Mouse (Mus musculus): ENCODE measurements around the gene Ccer2.
A peak's percentile ranks its signal among the peaks of the same experiment; 100 is the strongest.

Ccer2 gene

DNA sequence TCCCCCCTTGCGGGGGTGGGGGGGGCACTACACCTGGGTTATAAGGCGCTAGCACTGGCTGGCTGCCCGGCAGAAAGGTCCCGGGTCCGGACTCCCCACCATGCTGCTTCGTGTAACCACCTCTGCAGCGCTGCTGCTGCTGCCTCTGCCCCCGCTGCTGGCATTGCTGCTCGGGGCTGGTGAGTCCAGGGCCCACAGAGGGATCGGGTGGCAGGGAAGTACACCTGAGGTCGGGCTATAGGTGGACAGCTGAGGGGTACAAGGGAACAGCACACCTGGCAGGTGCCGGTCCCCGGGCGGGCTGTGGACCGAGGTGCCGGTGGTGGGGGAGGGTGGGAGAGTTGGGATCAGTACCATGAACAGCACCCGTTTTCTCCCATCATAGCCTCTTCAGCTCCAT, at the start of gene Ccer2:
Gene Ccer2, plus strand, starts transcription at position 96 of the 400 bp plus-strand sequence.
- no peak for DNase-seq (ENCODE audit: low spot score)

DNA sequence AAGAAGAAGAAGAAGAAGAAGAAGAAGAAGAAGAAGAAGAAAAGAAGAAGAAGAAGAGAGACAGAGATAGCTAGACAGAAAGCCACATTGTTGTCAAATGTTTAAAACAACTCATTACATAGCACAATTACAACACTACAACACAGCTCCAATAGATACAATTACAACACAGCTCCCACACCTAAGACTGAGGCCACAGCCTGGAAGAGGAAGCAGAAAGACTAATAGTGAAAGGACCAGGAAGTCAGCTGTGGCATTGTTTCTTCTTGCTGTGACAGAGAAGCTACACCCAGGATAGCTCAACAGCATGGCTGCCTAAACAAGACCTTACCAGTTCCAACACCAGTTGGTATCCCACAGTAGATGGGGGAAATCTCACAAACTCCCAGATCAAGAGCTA, 46.5 kb upstream of the Ccer2 start:
- DNase-seq (ENCODE audit: low spot score), result no peak

DNA sequence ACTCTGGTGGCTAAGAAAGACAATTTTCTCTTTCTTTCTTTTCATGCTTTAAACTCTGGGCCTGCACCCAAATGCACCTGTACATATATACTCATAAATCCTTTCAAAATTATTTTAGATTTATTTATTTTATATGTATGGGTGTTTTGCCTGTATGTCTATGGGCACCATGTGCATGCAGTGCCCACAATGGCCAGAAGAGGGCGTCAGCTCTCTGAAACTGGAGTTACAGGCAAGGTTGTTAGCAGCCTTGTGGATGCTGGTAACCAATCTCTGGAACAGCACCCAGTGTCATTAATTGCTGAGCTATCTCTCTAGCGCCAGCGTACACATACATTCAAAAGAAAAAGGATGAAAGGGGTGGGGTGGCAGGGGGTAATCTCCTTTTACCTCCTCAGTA, 45.0 kb upstream of the Ccer2 start:
- no peak for DNase-seq (ENCODE audit: low spot score)

DNA sequence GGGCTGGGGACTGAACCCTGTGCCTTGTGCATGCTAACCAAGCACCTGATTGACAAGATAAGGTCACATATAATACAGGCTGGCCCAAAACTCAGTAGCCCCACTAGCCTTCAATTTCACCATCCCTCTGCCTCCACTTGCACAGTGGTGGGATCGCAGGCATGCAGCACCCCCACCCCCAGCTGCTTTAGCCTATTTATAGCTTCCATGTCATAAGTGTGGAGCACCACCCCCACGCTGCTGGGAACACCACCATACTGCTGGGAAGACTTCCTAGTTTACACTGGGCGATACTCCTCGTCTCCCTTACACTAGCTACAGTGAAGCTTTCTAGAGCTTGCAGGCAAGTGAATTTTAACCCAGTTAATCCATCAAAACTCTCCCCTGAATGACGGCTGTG, 41.3 kb upstream of the Ccer2 start:
- no peak for DNase-seq (ENCODE audit: low spot score)

DNA sequence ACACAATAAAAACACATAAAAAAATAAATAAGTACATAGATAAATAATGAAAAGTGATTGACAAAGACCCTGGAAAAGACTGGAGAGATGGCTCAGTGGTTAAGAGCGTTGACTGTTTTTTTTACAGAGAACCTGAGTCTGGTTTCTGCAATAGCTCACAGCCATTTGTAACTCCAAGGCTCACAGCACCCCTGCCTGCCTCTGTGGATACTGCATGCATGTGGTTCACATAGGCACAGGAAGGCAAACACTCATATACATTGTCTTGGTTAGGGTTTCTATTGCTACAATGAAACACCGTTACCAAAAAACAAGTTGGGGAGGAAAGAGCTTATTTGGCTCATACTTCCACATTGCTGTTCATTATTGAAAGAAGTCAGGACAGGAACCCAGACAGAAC, 40.4 kb upstream of the Ccer2 start:
- peak; percentile 18 for DNase-seq (ENCODE audit: low spot score)

DNA sequence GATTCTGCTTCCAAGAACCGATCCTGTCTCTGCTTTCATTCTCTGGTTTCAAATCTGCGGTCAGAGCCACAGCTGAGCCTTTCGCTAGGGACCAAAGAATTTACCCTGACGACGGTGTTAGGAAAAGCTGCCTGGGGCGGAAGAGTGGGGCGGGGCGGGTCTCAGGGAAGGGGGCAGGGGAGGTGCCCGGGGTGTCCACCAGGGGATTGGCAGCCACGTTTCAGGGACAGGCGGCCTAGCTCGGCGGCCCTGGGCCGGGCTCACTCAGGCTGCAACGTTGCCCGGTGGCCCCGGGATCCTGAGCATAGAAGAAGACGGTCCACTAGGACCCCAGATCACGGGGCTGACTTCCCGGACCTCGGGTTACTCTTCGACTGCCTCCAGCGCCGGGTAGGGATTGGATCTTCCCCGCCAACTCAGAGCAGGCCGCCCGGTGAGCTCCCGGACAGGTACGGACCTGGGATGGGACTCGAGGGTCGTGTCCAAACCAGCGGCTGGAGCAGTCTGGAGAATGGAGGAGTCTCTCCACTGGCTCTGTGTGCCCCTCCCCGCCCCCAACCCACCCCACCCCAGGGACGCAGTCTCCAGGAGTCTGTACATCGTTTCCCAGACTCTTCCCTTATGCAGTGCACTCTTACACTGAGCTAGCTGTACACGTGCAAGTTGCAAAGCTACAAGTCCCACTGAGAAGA, 39.2 kb upstream of the Ccer2 start, which contains the start of gene Fbxo17:
Gene Fbxo17, plus strand, starts transcription at position 215 of the 692 bp plus-strand sequence.
- DNase-seq (ENCODE audit: low spot score), result peak; percentile 74

DNA sequence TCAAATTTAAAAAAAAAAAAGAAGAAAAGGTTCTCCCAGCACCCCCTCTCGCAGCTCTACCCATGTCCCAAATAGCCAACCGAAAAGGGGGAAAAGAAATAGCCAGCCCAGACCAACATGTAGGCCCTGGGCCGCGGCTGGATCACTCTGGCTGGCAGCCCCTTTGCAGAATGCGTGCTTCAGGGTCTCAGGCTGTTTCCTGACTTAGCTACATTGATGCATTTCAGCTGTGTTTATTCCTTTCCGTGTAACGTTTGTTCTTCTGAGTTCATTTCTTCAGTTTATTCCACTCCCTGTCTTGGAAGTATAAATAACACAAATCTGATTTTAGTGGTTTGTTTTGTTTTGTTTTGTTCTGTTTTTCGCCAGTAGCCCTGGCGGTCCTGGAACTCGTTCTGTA, 38.2 kb upstream of the Ccer2 start:
- DNase-seq (ENCODE audit: low spot score), result no peak

DNA sequence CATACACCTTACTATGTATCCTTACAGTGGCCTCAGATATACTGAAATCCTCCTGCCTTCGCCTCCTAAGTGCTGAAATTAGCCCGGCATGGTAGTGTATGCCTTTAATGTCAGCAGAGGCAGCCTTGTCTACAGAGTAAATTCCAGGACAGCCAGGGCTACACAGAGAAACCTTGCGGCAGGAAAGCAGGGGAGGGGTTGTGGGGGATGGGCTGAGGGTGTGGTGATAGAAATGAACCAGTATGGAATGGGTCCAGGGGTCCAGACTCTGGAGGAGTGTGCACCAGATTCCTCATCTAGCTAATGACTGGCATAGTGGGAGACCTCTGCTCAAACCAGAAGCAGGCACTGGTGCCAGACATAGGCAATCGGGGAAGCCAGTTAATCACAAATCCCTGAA, 36.8 kb upstream of the Ccer2 start:
- no peak for DNase-seq (ENCODE audit: low spot score)

DNA sequence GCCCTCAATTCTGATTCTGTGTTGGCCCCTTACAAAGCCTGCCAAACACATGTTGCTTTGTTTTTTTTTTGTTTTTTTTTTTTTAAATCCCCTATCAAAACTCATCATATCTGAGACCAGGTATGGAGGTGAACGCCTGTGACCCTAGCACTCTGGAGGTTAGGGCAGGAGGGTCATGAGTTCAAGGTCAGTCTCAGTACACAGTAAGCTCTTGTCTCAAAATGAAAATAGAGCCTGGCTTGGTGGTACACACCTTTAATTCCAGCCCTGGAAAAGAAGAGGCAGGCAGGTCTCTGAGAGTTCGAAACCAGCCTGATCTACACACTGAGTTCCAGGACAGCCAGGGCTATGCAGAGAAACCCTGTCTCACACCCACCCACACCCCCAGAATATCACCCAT, 36.3 kb upstream of the Ccer2 start:
- no peak for DNase-seq (ENCODE audit: low spot score)

DNA sequence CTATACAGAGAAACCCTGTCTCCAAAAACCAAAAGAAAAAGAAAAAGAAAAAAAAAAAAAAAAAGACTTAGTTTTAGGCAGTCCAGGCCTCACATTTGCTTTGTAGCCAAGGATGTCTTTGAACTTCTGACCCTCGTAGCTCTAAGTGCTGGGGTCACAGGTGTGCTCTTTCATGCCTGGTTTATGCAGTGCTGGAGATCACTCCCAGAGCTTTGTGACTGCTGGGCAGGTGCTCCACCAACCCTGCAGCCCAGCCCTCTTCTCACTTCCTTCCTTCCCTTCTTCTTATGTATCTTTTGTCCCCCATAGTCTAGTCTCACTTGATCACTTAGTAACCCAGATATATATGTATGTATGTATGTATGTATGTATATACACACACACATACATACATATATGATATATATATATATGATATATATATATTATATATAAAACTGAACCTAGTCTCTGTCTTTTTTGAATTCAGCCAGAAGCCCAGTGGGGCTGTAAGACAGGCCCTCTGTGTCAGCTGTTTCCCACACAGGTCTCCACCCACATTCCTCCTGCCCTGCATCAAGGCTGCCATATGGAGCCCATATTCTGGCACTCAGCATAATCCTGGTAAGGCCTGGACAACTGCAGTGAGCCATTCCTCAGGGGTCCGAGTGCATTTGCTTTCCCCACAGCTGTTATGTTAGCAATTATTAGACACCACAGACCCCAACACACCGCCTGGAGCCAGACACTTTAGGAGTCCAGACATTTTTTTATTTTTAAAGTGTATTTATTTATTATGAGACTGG, 35.0 kb upstream of the Ccer2 start:
- DNase-seq (ENCODE audit: low spot score), result peak; percentile 44

DNA sequence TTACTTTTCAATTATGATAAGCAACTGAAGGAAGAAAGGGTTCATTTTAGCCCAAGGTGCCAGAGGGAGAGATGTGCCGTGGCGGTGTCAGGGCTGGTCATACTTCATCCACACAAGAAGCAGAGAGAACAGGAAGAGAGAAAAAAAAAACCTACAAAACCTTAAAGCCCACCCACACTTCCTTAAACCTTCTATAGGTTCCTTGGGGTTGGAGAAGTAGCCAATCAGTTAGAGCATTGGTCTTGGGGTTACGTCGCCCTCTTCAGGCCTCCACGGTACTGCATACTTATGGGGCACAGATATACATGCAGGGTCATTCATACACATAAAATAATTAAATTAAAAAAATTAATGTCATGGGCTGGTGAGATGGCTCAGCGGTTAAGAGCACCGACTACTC, 33.9 kb upstream of the Ccer2 start:
- no peak for DNase-seq (ENCODE audit: low spot score)

DNA sequence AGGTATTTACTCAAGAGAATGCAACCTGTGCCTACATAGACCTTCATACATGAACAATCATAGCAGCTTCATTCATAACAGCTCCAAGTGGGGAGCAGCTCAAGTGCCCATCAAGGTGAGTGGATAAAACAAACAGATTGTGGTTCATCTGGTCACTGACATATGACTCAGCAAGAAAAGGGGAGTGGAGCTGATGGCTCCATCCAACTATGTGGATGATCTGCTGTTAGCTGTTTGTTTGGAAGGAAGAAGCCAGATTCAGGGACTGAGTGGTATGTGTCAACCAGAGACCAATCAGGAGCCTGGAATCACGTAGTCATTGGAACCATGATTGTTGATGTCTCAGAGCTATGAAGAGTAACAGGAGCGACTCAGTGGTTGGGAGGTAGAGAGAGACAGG, 31.4 kb upstream of the Ccer2 start:
- no peak for DNase-seq (ENCODE audit: low spot score)

DNA sequence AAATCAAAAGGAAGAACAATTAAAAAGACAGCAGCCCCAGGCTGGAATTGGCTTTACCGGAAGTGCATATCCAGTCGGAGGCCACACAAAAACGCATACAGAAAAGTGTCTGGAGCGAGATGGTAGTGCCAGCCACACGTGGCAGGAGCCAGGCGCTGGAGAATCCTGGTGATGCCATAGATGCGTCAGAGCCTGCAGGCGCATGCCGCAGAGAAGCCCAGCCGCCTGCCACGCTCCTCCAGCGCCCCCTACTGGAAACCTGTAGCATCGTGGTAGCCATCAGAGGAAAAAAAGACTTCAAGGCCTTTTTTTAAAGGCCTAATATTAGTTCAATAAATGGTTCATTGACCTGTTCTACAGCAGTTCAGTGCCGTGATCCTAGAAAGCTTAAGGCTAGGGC, 29.4 kb upstream of the Ccer2 start:
- DNase-seq (ENCODE audit: low spot score), result peak; percentile 89

DNA sequence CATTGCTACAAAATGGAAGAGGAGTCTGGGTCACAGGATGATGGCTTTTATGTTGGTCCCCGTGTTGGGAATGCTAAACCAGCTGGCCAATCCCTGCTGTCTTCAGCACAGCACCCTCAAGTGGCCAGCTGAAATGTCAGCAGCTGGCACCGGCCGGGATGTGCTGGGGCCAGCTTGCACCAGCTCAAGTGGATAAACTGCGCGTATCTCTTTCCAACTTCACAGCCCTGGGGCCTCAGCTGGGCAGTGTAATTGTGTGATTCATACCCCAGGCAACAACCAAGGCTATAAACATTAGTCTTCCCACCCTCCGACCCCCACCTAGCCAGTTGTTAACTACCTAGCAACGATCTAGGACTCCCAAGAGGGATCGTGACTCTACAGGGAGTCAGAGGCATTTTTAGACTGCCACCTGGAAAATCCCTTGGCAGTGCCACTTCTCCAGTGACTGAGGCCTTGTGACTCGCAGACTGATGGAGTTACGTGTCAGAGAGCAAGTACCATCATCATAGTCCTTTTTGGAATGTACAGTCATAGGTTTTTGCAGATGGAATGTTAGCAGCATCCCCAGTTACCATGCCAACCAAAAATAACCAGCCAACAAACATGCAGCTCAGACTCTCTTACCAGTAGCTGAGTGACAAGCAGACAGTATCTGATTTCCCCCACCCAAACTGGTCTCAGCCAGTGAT, 28.2 kb upstream of the Ccer2 start:
- DNase-seq (ENCODE audit: low spot score), result peak; percentile 36

DNA sequence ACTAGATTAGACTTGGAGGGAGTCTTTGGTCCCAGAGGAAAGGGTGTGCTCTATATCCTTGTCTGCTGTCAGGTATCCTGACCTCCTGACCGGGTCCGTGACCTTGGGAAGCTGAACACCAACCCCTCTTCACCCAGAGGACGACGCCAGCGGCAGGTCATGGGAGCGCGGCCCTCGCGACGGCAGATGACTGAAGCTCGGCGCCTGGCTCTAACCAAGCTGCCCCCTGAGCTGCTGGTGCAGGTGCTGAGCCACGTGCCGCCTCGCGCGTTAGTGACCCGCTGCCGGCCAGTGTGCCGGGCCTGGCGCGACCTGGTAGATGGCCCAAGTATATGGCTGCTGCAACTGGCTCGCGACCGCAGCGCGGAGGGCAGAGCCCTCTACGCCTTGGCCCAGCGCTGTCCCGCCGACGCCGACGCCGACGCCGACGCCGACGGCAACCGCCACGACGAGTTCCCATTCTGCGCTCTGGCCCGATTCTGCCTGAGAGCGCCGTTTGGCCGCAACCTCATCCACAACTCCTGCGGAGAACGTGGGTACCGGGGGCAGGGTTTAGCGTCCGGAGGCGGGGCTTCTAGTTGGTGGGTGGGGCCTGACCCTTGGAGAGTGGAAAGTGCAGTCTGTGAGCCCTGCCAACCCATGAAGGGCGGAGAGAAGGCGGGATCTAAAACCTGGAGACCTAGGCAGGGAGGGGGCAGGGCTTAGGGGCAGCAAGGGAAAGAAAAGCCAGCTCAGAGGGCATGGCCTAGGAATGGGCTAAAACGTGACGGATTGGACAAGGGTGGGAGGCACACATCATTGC, 23.4 kb upstream of the Ccer2 start:
- peak; percentile 88 for DNase-seq (ENCODE audit: low spot score)

DNA sequence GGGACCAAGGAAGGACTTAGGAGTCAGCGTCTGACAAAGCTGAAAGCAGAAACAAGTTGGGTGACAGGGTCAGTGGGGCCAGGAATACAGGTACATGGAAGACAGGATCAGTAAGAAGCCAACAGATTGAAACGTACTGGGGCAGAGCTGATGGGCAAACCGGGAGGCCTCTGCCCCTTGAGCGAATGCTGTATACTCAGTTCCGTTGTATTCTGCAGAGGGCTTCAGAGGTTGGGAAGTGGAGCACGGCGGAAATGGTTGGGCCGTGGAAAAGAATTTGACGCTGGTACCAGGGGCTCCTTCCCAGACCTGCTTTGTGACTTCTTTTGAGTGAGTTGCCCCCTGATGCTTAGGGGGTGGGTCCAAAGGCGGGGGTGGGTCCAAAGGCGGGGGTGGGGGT, 22.8 kb upstream of the Ccer2 start:
- DNase-seq (ENCODE audit: low spot score), result no peak

DNA sequence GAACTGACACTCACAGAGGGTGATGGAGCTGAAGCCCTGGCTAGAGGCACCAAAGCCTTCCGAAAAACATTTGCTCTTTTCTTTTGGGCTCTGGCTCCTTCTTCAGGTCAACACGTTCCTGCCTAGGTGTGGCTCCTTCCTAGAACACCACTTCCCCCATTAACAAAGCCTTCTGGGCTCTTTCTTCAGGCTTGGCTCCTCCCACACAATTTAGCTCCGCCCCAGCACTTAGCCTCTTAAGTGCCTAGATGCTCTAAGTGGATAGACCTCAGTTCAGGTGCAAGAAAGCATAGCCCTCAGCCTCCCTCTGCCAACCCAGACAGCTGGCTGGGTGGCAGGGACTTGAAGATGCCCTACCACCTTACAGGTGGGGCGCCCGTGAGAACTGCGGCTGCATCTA, 20.3 kb upstream of the Ccer2 start:
- no peak for DNase-seq (ENCODE audit: low spot score)

DNA sequence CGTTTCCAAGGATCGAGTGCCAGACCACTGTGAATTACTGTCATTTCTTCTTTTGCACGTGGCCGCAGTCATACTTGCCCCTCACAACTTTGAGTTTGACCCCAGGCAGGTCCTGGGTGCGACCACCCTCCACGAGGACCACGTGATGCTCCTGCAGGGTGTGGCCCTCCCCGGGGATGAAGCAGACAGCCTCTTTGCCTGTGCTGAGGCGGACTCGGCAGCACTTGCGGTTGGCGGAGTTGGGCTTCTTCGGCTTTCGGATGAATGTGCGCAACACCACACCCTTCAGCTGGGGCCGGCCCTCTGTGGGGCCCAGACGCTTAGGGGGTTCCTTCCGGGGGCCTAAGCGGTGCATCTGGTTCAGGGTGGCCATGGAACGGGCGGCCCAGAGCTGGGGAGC, 16.1 kb upstream of the Ccer2 start:
- DNase-seq (ENCODE audit: low spot score), result no peak

DNA sequence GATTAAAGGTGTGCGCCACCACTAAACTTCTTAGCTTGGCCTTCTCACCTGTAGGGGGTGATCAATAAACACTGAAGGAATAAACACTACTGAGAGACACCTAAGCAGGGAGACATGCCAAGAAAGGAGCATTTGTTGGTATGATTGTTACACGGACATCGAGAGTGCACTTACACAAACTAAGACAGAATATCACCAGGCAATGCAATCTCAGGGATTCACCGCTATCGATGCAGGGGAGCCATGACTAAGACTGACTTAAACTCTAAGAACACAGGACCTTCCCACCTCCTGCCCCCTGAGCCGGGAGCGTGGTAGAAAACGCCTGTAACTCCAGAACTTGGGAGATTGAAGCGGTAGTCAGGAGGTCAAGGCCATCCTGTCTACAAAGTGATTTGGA, 15.0 kb upstream of the Ccer2 start:
- no peak for DNase-seq (ENCODE audit: low spot score)

DNA sequence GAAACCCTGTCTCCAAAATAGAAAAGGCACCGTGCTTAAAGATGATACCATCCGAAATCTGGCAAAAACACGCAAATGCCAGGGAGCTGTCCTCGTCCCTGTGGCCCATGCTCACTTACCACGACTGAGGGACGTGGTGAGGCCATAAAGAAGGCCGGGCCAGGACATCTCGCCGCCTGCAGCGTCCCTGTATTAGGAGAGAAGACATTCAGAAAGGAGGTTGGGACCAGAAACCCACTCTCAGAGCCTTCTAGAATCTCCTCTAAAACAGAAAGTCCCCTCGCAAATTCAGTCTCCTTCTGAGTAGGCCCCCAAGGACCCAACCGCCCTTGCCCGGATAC, 14.6 kb upstream of the Ccer2 start:
- no peak for DNase-seq (ENCODE audit: low spot score)

DNA sequence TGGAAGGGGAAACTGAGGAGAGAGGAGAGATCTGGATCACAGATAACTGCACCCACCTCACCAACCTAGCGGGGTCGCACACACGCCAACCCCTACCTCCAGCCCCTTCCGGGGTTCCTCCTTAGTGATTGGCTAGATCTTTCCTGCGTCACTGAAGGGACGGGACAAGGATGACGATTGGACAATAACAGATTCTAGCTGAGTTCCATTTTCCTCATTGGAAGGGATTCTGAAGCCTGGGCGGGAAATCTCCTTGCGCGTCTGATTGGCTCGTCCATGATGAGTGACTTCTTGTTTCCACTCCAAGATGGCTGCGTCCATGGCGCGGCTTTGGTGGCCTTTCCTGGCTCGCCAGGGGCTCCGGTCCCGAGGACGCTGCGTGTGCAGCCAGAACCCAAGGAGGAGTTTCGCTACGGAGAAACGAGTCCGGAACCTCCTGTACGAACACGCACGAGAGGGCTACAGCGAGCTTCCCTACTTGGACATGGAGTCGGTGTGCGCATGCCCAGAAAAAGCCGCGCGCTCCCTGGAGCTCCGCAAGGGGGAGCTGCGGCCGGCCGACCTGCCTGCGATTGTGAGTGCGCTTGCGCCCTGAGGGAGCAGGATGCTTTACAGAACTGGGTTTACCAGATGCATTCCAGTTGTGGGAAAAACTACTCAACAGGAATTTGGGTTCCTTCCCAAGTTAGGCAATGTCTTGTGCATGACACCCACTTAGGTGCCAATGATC, 14.1 kb upstream of the Ccer2 start, which contains the start of the genes Mrps12 and Sars2:
Gene Mrps12, minus strand, starts transcription at position 112 of the 730 bp plus-strand sequence.
Gene Sars2, plus strand, starts transcription at position 284 of the 730 bp plus-strand sequence.
- peak; percentile 99 for DNase-seq (ENCODE audit: low spot score)

Measured in retina, embryonic 14.5 days (tissue).